Mouse (Mus musculus) frontal cortex, adult 2 months (tissue): Measurements from ENCODE around the gene Fut9. TPM values are rescaled to one million over a fixed set of nuclear protein-coding genes. Genes with fewer than 3 reads are reported as not detected.

Experiments
- DNase-seq, 2 experiments: peaks; one replicate each; pipeline ENCODE4 v3.0.0; 2022; ENCODE audit warnings: low spot score in 1 of 2; ENCODE audit errors: extremely low spot score in 1 of 2
- polyA plus RNA-seq: library from polyadenylated mRNA; depleted of rRNA; stranded (reverse); fragments of >200 nt; gene quantifications from 2 replicates; pipeline ENCODE4 v1.2.3, GENCODE M21; 2012

The Fut9 gene
- polyA plus RNA-seq, 1 experiment = 17.2 TPM

DNA sequence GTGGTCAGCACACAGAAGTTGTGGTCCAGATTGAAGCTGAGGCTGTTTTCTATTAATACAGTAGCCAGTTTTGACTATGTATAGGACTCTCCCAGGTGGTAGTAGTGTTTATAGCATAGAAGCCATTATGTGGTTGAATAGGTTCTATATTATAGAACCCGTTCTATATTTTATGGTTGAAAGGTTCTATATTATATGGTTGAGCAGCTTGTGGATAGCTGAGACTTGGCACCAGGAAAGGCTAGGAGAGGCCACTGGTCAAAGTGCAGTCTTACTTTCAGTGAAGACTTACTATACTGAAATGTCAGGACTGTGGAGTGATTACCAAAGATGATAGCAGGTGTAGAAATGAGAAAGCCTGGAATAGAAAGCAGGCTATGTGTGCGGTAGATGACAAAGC is 151.9 kb downstream of the Fut9 start:
- DNase-seq = no peak

DNA sequence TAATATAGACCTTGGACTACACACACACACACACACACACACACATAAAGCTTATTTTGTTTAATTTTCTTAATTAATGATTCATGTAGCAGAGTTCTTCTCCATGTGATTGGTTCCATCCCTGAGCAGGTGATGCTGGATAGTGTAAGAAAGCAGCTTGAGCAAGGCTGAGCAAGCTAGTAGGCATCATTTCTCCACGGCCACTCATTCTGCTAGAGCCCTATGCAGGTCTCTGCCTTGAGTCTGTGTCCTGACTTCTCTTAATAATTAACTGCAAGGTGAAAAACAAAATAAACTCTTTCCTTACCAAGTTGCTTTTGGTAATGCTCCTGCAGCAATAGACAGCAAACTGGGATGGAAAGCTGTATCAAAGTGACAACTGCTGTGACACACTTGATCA is 152.5 kb downstream of the Fut9 start:
- no peak for DNase-seq

- DNase-seq = peak in 1 of 2 experiments; percentile 53
These were observed 154.5 kb downstream of the Fut9 start for GRCm38 (mm10) chr4:25645580-25645979.

DNA sequence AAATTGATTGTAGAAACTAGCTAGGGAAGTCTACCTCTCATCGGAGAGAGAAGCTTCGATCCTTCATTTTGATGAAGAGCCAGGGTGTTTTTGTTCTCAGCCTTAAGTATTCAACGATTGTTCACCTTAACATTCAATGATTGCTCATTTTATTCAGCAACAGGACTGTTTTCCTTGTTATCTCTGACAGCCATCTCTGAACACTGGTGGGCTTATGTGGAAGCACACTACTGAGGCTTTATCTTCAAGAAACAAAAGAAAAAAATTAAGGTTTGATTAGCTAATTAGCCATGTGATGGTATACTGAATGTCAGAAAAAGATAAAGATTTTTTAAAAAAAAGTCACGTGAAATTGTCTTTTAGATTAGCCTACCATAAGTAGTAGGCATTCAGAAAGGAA is 158.1 kb downstream of the Fut9 start:
- DNase-seq = no peak

DNA sequence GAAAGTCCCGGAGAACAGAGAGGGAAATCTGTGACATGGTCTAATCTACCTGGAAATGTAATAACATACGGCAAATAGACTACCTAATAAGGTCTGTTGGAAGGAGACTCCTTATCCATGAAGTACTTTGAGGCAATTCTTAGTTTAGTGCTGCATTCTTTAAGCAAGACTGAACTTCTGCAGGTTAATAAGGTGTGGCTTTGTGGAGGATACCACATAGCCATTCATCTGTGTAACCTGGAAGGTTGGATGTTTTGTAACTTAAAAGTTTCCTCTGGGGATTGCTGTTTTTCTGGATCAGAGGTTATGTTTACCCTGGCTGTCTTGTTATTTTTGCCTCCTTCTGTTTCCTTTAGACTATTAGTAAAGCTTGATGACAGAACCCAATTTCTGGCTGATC is 166.8 kb downstream of the Fut9 start:
- DNase-seq = no peak

DNA sequence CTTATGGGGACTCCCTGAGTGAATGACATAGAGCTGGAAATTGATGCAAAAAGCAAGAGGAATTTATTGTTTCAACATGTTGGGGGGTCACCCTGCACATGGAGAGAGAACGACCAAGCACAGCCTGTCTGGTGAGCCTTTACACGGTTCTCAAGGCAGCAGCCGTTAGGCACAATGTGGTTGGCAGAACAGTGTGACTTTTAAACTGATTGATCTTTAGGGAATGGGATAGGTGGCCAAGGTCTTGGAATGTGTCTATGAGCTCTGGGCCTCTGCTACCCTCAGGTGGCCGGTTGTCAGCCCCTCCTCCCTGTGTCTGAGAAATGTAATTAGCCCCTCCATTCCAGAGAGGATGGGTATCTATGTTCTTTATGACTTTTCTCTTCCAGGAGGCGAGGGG is 171.9 kb downstream of the Fut9 start:
- DNase-seq = no peak

- no peak for DNase-seq
These were observed 172.6 kb downstream of the Fut9 start for GRCm38 (mm10) chr4:25627467-25627866.

GRCm38 (mm10) chr4:25627039-25627438 is 173.0 kb downstream of the Fut9 start:
- no peak for DNase-seq

- no peak for DNase-seq
These were observed 176.9 kb downstream of the Fut9 start for GRCm38 (mm10) chr4:25623176-25623575.

- DNase-seq = no peak
These were observed 182.7 kb downstream of the Fut9 start for GRCm38 (mm10) chr4:25617301-25617700.

DNA sequence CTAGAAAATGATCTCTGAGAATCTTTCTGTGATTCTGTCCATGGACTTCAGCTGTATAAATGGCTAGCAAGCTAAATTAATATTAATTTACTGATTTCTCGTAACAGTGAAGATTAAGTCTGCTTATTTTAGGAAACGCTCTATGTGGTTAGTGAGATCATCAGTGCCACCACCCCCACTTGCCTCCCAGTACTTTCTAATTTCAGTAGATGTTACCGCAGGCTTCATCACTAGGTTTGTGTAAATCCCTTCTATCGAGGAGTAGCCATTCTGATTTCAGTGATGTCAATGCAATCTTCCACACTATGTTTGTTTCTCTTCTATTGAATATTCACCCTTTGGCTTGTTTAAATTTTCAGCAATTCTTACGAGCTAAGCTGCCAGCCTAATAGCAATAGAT is 186.6 kb downstream of the Fut9 start:
- peak in 1 of 2 experiments; percentile 45 for DNase-seq

- DNase-seq = no peak
These were observed 189.6 kb downstream of the Fut9 start for GRCm38 (mm10) chr4:25610481-25610880.

GRCm38 (mm10) chr4:25593218-25593617 is 206.8 kb downstream of the Fut9 start:
- DNase-seq = no peak
